In the genomic region with DNA sequence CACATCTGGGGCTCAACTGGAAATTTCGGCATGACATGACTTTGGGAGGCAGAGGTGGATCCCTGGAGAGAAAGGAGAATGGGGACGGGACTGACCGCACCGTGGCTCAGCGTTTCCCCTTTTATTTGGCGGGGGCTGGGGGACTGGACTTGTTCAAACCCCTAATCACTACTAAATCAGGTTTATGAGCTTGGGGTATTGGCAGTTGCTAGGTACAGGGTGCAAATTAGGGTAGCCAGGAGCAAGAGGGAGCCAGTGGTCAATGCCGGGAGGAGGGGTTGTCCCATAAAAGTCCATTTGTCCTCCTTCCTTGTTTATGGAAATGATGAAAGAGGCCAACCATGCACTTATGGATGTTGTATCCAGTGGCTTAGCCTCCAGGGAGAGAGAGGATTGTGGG, we compare ENCODE assay signal across 47 mouse cellular contexts. TPM values are rescaled to one million over a fixed set of nuclear protein-coding genes. Genes with fewer than 3 reads are reported as not detected.
"Had no signal": no experiment of that assay in that cellular context is flagged by ENCODE, and none has a peak within 500 bp of the region (broad histone marks: within the 10 kb centered on the region; RNA-seq: fewer than 3 reads in every experiment).

A gene (minus strand): TSS at position 101 of the 400 bp plus-strand sequence.

- H3K27ac ChIP-seq: limb, embryonic 10.5 days; limb, embryonic 12.5 days; limb, embryonic 13.5 days; limb, embryonic 15.5 days; liver, embryonic 12.5 days; liver, embryonic 13.5 days; liver, embryonic 14.5 days; liver, embryonic 15.5 days; lung, embryonic 15.5 days; macrophage; midbrain, embryonic 10.5 days; midbrain, embryonic 12.5 days; midbrain, embryonic 13.5 days; midbrain, embryonic 15.5 days; neural tube, embryonic 12.5 days had no signal

- DNase-seq: left cerebral cortex, postnatal 4 days; liver; liver, embryonic 13.5 days; liver, postnatal 0 days; lung, adult 18-20 months; lung, adult 2 months; lung, embryonic 14.5 days; lung, postnatal 10 days; lung, postnatal 14 days; lung, postnatal 36 days; lung, postnatal 4 days; midbrain, embryonic 14.5 days had no signal

- H3K4me3 ChIP-seq: limb, embryonic 10.5 days; limb, embryonic 12.5 days; limb, embryonic 13.5 days; limb, embryonic 15.5 days; liver, embryonic 12.5 days; liver, embryonic 13.5 days; liver, embryonic 15.5 days; lung, embryonic 15.5 days; megakaryocyte, embryonic 14.5 days; midbrain, embryonic 10.5 days; midbrain, embryonic 12.5 days; midbrain, embryonic 13.5 days; midbrain, embryonic 15.5 days; myocyte; neural tube, embryonic 12.5 days had no signal

- H3K9ac ChIP-seq: limb, embryonic 12.5 days; limb, embryonic 13.5 days; limb, embryonic 15.5 days; liver, embryonic 12.5 days; liver, embryonic 13.5 days; liver, embryonic 14.5 days; liver, embryonic 15.5 days; liver, postnatal 0 days; lung, embryonic 14.5 days; lung, embryonic 15.5 days; midbrain, embryonic 12.5 days; midbrain, embryonic 13.5 days; midbrain, embryonic 15.5 days; neural tube, embryonic 12.5 days had no signal

- H3K4me1 ChIP-seq: limb, embryonic 12.5 days; liver, embryonic 12.5 days; liver, embryonic 13.5 days; liver, embryonic 15.5 days; lung, embryonic 15.5 days had no signal

- H3K36me3 ChIP-seq: limb, embryonic 10.5 days; limb, embryonic 12.5 days; limb, embryonic 13.5 days; limb, embryonic 15.5 days; liver, embryonic 12.5 days; liver, embryonic 13.5 days; liver, embryonic 15.5 days; lung, embryonic 15.5 days; midbrain, embryonic 10.5 days; midbrain, embryonic 12.5 days; midbrain, embryonic 13.5 days; midbrain, embryonic 15.5 days; neural tube, embryonic 12.5 days had no signal

- H3K27me3 ChIP-seq: midbrain, embryonic 15.5 days had no signal

RNA-seq across cellular contexts. Expression of the gene that starts here (rescaled TPM):
- total RNA-seq: left cerebral cortex, postnatal 10 days; left cerebral cortex, postnatal 14 days; left cerebral cortex, postnatal 25 days; left cerebral cortex, postnatal 36 days; left cerebral cortex, postnatal 4 days; liver, adult 2 months; megakaryocyte progenitor cell, adult 5-6 weeks; megakaryocyte, adult 5-6 weeks; megakaryocyte-erythroid progenitor cell, adult 5-6 weeks; midbrain, postnatal 0 days; monocyte, adult 5-6 weeks had no signal
- polyA plus RNA-seq: limb, embryonic 10.5 days; limb, embryonic 11.5 days; limb, embryonic 12.5 days; limb, embryonic 13.5 days; limb, embryonic 14.5 days; limb, embryonic 15.5 days; liver, adult 2 months; liver, embryonic 11.5 days; liver, embryonic 12.5 days; liver, embryonic 13.5 days; liver, embryonic 14.5 days; liver, embryonic 15.5 days; liver, embryonic 16.5 days; liver, postnatal 0 days; lung, adult 2 months; lung, embryonic 14.5 days; lung, embryonic 15.5 days; lung, embryonic 16.5 days; lung, postnatal 0 days; macrophage; midbrain, embryonic 10.5 days; midbrain, embryonic 11.5 days; midbrain, embryonic 12.5 days; midbrain, embryonic 13.5 days; midbrain, embryonic 14.5 days; midbrain, embryonic 15.5 days; midbrain, embryonic 16.5 days; midbrain, postnatal 0 days; myocyte; neural tube, embryonic 11.5 days; neural tube, embryonic 12.5 days had no signal
